Mouse (Mus musculus) ES-Bruce4 (cell line): ENCODE measurements around the gene Kcnn3.

Experiments used
- CTCF ChIP-seq: IDR thresholded peaks from one replicate; pipeline ENCODE4 v1.8.1; 2011; ENCODE audit warnings: low read depth, low read length
- POLR2A ChIP-seq: IDR thresholded peaks from one replicate; pipeline ENCODE4 v1.8.1; 2011; ENCODE audit warnings: low read length; ENCODE audit not compliant: insufficient read depth

DNA sequence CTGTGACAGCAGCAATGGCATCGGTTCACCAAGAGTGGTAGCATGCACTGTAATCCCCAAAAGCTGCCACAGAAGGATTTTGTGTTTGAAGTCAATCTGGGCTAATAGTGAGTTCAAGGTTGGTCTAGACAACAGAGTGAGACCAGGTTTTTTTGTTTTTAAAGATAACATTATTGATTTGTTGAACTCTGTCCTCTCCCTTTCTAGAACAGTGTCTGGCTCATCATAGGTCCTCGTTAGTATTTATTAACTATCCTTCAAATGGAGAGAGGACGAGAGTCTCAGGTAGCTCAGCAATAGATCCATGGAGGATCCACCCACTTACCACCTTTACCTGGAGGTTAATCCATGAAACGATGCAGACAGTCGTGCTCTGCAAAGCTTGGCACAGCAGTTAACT, 137.1 kb downstream of the Kcnn3 start:
- no peak for TF ChIP-seq CTCF
- TF ChIP-seq POLR2A: no peak
